Mouse (Mus musculus): ENCODE measurements around the gene Sdhaf2. TPM values are rescaled to one million over a fixed set of nuclear protein-coding genes. Genes with fewer than 3 reads are reported as not detected.

Gene Sdhaf2
- polyA plus RNA-seq, 1 experiment = 66.4 TPM

DNA sequence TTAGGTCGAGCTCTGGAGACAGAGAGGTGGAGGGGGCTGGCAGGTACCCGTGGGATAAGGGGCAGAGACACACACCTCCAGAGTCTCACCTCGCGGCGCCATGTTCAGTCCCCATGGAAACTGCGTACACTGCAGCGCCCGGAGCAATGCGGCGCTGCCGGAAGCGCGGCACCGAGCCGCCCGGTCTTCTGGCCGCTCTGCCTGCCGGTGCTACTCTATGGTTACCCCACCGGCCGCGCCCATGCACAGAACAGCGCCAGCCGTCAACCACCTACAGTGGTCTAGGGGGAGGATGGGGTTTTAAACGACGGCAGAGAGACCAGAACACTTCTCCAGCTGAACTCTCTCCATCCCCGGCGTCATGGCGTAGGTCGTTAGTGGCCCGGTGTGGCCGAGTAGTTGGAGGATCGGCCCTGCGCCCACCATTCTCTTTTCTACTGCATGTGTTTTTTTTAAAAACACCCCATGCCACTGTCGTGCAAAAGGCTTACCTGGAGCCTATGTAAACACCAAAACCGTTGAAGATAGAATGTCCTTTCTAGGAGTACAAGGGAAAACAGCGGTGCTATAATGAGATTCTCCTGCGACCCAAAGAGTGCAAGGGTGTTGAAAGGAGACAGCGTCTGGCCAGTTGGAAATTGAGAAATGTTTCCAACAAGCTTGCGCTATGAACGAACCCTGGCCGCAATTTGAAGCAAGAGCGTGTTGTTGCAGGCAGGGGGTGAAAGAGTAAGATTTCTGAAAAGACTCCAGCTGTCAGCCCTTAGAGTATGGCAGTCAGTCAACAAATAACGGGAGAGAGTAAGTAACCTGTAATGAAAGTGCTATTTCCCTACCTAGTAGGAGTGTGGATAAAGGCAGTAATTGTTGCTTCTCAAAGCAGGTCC is 29.9 kb upstream of the Sdhaf2 start, which contains the start of gene Tmem216:
Gene Tmem216 (minus strand): TSS at position 615 of the 887 bp plus-strand sequence.
- peak; percentile 69 for TF ChIP-seq POLR2A (IDR thresholded peaks at IDR 0.05; ENCODE audit: low read depth, low read length)
- no peak for TF ChIP-seq CTCF (IDR thresholded peaks at IDR 0.05; ENCODE audit: borderline replicate concordance, insufficient read depth, low read length)
- H3K4me1 ChIP-seq (ENCODE audit: control insufficient read depth, insufficient read depth, low read length) = 0 out of 2 replicates have a peak, but pooled peaks cover under 1% of the 10 kb centered on the region
- H3K27ac ChIP-seq (ENCODE audit: insufficient read depth, low read length) = peak within 1 kb of the TSS; percentile 63
- peak within 1 kb of the TSS; percentile 97 for H3K4me3 ChIP-seq (ENCODE audit: insufficient read depth, low read length)

DNA sequence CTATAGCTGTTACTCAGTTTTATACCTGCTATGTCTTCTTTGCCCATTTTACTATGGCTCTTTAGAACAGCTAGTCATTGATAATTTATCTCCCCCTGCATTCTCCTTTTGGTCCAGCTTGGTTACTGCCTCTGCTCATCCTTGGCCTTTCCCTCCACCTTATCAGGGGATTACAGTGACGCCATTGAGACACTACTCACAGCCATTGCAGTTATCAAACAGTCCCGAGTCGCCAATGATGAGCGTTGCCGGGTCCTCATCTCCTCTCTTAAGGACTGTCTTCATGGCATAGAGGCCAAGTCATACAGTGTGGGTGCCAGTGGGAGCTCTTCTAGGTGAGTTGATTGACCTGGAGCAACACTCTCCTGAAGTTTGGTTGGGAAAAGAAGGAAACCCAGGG is 13.5 kb upstream of the Sdhaf2 start:
- Histone ChIP-seq H3K4me1 (ENCODE audit: control insufficient read depth, insufficient read depth, low read length) (no peaks in the 10 kb centered on the region), H3K4me3 (ENCODE audit: insufficient read depth, low read length) (no peak overlapping the region), H3K27ac (ENCODE audit: insufficient read depth, low read length) (no peak overlapping the region)
- TF ChIP-seq CTCF (IDR thresholded peaks at IDR 0.05; ENCODE audit: borderline replicate concordance, insufficient read depth, low read length) (no peak), POLR2A (IDR thresholded peaks at IDR 0.05; ENCODE audit: low read depth, low read length) (no peak)

DNA sequence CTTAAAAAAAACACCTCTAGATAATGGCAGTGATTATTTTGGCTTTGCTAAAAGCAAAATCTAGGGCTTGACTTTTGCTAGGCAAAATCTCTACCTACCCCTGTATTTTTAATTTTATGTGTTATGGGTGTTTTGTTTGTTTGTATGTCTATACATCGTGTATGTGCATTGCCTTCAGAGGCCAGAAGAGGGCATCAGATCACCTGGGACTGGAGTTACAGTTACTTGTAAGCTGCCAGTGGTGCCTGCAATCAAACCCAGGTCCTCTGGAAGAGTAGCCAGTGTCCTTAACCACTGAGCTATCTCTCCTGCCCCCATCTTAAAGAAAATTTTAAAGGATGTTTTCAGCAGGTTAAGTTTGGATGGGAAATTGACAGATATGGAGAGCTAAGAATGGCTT is 4.1 kb upstream of the Sdhaf2 start:
- Histone ChIP-seq H3K4me1 (ENCODE audit: control insufficient read depth, insufficient read depth, low read length) (peaks cover 4% of the 10 kb centered on the region; the same call in 1 of the 2 replicates), H3K27ac (ENCODE audit: insufficient read depth, low read length) (no peak overlapping the region), H3K4me3 (ENCODE audit: insufficient read depth, low read length) (no peak overlapping the region)
- TF ChIP-seq POLR2A (IDR thresholded peaks at IDR 0.05; ENCODE audit: low read depth, low read length) (no peak), CTCF (IDR thresholded peaks at IDR 0.05; ENCODE audit: borderline replicate concordance, insufficient read depth, low read length) (no peak)

DNA sequence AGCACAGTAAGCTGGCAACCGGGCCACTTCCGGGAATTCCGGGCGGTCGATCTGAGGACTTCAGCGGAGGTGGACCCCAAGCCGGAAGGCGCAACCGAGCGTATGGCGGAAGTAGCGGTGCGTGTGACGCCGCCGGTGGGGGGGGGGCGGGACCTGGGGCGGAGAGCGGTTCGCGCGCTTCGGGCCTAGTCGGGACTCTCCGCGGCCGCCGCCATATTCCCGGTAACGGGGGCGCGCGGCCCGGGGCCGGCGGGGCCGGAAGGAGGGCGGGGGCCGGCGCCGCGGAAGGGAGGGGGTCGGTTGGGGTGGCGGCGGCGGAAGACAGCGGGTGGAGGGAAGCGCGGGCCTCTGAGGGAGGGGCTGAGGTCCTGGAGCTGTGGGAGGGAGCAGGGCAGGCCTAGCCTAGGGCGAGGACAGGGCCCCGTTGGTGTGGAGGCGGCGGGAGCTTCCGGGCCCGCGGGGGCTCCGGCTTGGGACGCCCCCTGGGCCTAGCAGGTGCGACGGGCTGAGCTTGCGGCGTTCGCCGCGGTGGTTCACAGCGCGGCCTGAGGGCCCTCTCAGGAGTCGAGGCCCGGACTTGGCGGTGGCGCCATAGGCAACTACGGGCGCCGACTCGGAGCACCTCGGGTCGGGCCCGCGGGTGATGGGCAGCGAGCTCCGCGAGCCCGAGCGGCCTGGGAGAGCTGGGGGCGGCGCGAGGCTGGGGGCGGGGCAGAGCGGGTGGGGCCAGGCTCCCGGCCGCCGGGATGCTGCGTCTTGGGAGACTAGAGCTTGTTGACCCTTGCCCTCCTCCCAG is 638 bp downstream of the Sdhaf2 start, which contains the start of gene Cpsf7:
Gene Cpsf7 (plus strand): TSS at position 161 of the 796 bp plus-strand sequence.
- Histone ChIP-seq H3K27ac (ENCODE audit: insufficient read depth, low read length) (peak within 1 kb of the TSS; percentile 99), H3K4me1 (ENCODE audit: control insufficient read depth, insufficient read depth, low read length) (peaks cover 7% of the 10 kb centered on the region), H3K4me3 (ENCODE audit: insufficient read depth, low read length) (peak within 1 kb of the TSS; percentile 92)
- TF ChIP-seq POLR2A (IDR thresholded peaks at IDR 0.05; ENCODE audit: low read depth, low read length) (no peak), CTCF (IDR thresholded peaks at IDR 0.05; ENCODE audit: borderline replicate concordance, insufficient read depth, low read length) (no peak)

DNA sequence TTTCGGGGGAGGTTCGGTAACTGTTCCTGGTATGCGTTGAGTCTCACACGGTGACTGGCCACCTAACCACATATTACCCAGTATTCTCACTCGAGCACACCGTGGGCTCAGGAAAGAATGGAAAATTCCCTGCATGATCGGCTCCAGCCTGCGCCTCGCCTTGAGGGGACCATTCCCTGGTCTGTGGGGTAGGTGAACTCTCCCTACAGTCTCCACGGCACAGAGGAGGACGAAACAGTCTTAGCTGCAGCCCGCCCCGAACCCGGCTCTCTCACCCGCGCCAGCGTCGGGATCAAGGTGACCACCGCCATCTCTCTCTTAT is 1.2 kb downstream of the Sdhaf2 start:
- peak overlapping the region; percentile 92 for H3K4me3 ChIP-seq (ENCODE audit: insufficient read depth, low read length)
- H3K4me1 ChIP-seq (ENCODE audit: control insufficient read depth, insufficient read depth, low read length) = peaks cover 7% of the 10 kb centered on the region
- no peak for TF ChIP-seq CTCF (IDR thresholded peaks at IDR 0.05; ENCODE audit: borderline replicate concordance, insufficient read depth, low read length)
- TF ChIP-seq POLR2A (IDR thresholded peaks at IDR 0.05; ENCODE audit: low read depth, low read length) = peak; percentile 79
- peak overlapping the region; percentile 54 for H3K27ac ChIP-seq (ENCODE audit: insufficient read depth, low read length)

DNA sequence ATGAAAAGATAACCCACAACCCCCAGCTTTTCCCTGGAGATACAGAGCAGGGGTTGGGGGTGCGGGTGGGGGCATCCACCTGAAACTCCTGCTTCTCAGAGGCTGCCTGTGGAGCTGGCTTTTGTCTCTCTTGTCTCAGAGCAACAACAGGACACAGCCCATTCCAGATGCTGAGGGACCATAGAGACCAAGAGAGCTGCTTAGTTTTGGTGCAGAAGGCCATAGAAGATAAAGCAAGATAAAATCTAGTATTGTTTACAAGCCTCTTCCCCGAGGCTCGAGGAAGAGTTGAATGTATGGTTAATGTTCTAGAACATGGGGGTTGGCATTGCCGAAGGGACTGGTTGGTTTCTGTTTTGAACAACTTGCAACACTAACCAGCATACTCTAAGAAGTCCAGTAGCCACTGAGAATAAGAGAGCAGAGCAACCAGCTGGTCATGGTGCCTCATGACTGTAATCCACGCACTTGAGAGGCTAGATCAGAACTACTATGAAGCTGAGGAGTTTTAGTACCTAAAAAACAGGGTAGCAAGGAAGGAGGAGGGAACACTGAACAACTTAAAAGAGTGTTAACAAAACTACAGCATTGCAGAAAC is 2.4 kb downstream of the Sdhaf2 start:
- Histone ChIP-seq H3K4me1 (ENCODE audit: control insufficient read depth, insufficient read depth, low read length) (peaks cover 7% of the 10 kb centered on the region), H3K4me3 (ENCODE audit: insufficient read depth, low read length) (peak overlapping the region; percentile 29; the same call in 1 of the 2 replicates), H3K27ac (ENCODE audit: insufficient read depth, low read length) (no peak overlapping the region)
- TF ChIP-seq POLR2A (IDR thresholded peaks at IDR 0.05; ENCODE audit: low read depth, low read length) (no peak), CTCF (IDR thresholded peaks at IDR 0.05; ENCODE audit: borderline replicate concordance, insufficient read depth, low read length) (no peak)

DNA sequence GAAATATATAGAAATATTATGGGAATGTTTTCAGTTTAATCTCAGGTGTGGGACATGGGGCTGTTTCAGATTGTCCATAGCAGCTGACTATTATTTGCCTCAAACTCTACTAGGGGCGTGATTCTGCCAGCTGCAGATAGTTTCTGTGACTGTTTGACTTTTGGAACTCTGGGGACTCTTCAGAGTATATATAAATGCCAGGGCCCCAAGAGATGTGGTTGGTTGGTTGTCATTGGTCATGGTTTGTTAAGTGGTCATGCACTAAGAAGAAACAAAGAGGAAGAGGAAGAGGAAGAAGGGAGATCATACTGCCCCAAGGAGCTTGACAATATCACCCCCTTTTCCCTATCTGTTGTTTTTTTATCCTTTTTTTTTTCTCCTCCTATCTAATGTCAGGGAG is 4.0 kb downstream of the Sdhaf2 start:
- H3K4me1 ChIP-seq (ENCODE audit: control insufficient read depth, insufficient read depth, low read length) = peaks cover 7% of the 10 kb centered on the region
- TF ChIP-seq CTCF (IDR thresholded peaks at IDR 0.05; ENCODE audit: borderline replicate concordance, insufficient read depth, low read length) = no peak
- TF ChIP-seq POLR2A (IDR thresholded peaks at IDR 0.05; ENCODE audit: low read depth, low read length) = no peak

DNA sequence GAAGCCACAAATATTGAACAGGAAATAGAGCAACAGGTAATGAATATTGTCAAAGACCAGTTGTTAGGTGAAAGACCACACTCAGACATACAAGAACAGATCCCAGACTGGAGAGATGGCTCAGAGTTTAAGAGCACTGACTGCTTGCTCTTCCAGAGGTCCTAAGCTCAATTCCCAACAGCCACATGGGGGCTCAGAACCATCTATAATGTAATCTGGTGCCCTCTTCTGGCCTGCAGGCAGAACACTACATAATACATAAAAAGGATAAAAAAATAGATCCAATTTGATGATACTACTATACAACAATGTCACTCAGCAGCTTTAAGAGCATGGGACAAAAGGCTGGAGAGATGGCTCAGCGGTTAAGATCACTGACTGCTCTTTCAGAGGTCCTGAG is 5.6 kb downstream of the Sdhaf2 start:
- Histone ChIP-seq H3K27ac (ENCODE audit: insufficient read depth, low read length) (no peak overlapping the region; the same call in 1 of the 2 replicates), H3K4me1 (ENCODE audit: control insufficient read depth, insufficient read depth, low read length) (peaks cover 4% of the 10 kb centered on the region; the same call in 1 of the 2 replicates), H3K4me3 (ENCODE audit: insufficient read depth, low read length) (no peak overlapping the region)
- TF ChIP-seq POLR2A (IDR thresholded peaks at IDR 0.05; ENCODE audit: low read depth, low read length) = no peak
- no peak for TF ChIP-seq CTCF (IDR thresholded peaks at IDR 0.05; ENCODE audit: borderline replicate concordance, insufficient read depth, low read length)

More for the DNA sequence above, 4.0 kb downstream of the Sdhaf2 start:
- Histone ChIP-seq H3K27ac (ENCODE audit: insufficient read depth, low read length) (no peak overlapping the region), H3K4me3 (ENCODE audit: insufficient read depth, low read length) (no peak overlapping the region)

DNA sequence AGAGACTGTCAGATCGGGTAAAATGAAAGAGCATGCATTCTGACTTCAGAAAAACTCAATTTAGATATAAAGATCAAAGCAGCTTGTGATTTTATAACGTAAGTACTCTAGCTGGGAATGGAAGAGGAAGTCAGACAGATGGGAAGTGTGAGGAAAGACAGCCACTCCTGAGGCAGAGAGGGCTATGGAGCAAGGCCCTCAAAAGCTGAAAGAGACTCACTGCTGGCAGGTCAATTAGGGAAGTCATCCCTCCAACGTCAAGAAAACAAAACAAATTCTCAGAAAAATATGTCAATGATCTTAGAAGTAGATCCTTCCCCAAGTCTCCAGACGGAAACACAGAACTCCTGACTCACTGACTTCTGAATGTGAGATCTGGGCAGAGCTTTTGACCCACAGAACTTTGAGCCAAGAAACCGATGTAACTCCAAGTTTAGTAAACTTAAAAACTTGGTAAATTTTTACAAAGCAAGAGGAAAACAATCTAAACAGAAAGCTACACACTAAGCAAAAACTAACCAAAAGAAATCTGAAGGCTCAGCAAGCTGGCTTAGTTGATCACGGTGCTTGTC is 15.1 kb downstream of the Sdhaf2 start:
- H3K27ac ChIP-seq (ENCODE audit: insufficient read depth, low read length) = peak overlapping the region; percentile 50; the same call in 1 of the 2 replicates

More for the DNA sequence above, 15.1 kb downstream of the Sdhaf2 start:
- peaks cover 3% of the 10 kb centered on the region; the same call in 1 of the 2 replicates for H3K4me1 ChIP-seq (ENCODE audit: control insufficient read depth, insufficient read depth, low read length)
- TF ChIP-seq POLR2A (IDR thresholded peaks at IDR 0.05; ENCODE audit: low read depth, low read length) = no peak
- no peak for TF ChIP-seq CTCF (IDR thresholded peaks at IDR 0.05; ENCODE audit: borderline replicate concordance, insufficient read depth, low read length)
- H3K4me3 ChIP-seq (ENCODE audit: insufficient read depth, low read length) = no peak overlapping the region

Data from embryonic fibroblast, embryonic 13.5 days (primary cell).